Mouse (Mus musculus) cerebellum, adult 9-11 months (tissue): ENCODE results near the gene Muc20.

Experiments used
- DNase-seq: peaks from one replicate; pipeline ENCODE4 v3.0.0; 2022

Muc20 gene

DNA sequence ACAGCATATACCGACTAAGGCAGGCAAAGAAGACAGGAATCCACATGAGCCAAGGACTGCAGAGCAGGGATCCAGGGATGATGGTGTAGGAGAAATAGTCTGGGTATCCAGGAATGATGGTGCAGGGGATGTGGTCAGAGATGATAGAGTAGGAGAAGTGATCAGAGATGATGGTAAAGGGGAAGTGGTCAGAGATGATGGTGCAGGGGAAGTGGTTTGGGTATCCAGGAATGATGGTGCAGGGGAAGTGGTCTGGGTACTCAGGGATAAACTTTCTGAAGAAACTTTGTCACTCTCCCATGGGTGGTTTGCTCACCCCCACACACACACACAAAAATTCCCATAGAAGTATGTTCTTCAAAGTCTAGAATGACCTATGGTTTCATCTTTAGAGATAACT, 2.1 kb downstream of the Muc20 start:
- no peak for DNase-seq

DNA sequence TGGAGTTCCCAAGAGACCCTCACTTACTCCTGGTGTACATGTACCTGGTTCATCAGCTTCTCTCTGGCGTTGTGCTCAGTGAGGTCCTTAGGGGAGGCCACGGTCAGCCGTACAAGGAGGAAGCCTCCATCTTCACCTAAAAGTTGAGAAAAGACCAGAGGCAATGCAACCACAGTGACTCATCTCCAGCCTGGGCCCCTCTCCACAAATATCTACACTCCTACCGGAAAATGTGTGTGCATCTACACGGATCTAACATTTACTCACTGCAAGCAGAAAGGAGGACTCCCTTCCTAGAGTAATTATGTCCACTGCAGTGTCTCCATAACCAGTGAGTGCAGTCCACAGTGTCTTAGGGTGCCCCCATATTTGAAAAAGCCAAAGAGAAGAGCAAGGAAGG, 7.2 kb downstream of the Muc20 start:
- no peak for DNase-seq

DNA sequence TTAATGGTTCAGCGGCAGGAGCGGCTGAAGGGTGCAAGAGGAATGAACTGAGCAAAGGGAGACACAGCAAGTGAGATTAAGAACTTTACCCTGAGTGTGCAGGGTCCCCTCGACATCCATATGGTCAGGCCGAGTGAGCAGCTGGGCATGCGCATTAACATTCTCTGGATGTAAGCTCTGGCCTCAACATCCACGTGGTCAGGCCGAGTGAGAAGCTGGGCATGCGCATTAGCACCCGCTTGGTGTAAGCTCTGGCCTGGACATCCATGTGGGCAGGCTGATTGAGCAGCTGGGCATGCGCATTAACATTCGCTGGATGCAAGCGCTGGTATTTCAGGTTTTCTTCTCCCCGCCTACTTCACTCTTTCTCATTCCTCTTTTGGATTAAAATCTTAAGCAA, 12.4 kb downstream of the Muc20 start:
- no peak for DNase-seq

DNA sequence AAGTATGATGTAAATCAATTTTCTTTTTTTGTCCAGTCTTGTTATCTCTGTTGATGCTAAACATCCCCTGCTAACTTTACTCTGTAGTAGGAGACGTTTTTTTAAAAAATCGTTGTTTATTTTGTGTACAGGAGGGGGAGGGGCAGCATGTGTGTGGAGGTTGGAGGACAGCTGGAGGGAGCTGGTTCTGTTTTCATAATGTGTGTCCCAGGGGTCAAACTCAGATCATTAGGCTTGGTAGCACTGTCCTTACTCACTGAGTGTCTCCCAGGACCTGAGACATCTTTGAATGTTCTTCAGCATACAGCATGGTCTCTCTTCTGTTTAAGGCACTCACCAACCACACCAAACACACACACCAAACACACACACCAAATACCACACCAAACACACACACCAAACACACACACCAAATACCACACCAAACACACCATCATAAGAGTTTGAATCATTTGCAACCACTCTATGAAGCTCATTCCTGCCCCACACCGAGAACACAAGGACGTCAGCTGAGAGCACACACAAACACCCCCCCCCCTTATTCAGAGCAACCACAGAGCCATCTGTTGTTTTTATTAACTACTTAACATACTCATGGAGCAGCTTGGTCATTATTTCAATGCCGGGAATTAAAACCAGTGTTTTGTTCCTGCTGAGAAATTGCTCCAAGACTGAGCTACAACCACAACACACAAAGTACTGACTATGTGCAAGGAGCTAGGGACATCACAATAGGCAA, 13.7 kb downstream of the Muc20 start:
- DNase-seq, result no peak

DNA sequence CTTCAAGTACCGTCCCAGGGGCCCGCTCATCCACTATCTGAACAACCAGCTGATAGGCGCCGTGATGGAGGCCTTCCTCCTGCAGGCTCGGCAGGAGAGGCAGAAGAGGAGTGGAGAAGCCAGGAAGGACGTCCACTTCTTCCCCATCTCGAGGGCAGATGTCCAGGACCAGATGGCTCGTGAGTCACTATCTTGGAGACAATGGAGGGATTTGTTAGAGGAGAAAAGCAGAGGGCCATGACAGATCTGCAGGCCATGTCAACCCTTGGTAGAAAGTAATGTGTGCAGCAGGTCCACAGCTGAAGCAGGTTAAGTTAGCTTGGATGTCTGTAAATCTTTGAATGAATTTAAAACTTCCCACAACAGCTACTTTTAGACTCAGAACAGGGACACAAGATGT, 18.3 kb downstream of the Muc20 start:
- peak; percentile 5 for DNase-seq

DNA sequence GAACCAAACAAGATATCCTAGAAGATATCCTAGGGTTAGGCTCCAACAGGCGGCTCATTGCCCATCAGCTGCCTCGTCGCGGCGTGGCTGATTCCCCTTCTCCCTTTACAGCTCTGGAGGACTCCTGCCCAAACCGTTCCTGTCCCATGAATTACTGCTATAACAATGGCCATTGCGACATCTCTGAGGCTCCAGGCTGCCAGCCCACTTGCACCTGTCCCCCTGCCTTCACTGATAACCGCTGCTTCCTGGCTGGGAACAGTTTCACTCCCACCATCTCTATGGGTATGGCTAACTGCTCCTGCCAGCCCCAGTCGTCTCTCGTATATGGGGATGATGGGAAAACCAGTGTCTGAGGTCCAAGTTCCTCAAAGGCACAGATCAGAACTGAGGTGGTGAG, 20.6 kb downstream of the Muc20 start:
- no peak for DNase-seq

DNA sequence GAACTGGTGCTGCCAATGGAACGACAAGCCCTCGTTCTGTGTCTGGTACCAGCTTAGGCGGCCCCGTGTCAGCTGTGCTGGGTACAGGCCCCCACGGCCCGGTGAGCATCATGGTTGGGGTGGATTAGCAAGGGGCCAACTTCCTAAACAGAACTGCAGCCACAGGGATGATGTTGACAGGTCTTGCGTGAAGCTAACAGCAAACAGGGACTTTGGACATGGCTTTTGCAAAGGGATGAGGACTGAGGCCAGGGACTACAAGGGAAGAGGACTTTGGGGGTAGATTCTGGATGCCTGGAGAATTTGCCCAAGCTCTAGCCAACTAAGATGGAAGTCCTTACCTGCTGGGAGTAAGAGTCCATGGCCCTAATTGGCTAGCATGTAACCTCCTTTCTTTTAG, 30.3 kb downstream of the Muc20 start:
- DNase-seq, result no peak

DNA sequence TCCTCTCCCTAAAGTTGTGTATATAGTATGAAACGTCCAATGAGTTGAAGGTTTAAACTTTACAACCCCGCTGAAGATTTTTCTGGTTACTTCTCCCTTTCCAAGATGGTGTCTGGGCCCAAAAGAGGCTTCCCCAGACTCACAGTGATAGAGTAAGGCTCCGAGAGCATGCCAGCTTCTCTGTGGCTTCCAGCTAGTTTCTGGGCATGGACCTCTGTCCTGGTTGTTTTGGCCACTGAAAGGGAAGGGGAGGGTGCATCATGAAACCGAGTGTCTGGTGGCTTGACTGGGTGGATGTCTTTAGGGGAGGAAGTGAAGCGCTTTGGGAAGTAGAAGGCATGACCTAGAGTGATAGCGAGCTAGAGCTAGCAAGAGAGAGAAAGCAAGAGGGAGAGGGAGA, 32.3 kb downstream of the Muc20 start:
- DNase-seq, result no peak

DNA sequence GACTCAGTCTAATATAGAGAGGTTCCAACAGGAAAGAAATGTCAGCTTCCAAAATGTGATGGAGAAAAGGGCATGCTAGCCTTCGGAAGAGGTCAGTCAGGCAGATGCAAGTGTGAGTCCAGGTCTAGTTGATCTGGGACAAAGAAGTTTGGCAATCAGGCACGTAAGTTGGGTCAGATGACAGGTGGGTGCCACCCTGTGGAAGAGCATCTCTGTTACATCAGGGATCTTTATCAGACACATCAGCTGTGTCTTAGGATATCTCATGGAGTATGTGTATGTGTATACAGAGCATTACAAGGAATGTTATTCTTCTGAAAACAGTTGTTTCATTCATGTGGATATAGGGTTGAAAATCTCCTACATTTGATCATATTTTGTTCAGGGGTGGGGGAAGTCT, 32.7 kb downstream of the Muc20 start:
- no peak for DNase-seq

DNA sequence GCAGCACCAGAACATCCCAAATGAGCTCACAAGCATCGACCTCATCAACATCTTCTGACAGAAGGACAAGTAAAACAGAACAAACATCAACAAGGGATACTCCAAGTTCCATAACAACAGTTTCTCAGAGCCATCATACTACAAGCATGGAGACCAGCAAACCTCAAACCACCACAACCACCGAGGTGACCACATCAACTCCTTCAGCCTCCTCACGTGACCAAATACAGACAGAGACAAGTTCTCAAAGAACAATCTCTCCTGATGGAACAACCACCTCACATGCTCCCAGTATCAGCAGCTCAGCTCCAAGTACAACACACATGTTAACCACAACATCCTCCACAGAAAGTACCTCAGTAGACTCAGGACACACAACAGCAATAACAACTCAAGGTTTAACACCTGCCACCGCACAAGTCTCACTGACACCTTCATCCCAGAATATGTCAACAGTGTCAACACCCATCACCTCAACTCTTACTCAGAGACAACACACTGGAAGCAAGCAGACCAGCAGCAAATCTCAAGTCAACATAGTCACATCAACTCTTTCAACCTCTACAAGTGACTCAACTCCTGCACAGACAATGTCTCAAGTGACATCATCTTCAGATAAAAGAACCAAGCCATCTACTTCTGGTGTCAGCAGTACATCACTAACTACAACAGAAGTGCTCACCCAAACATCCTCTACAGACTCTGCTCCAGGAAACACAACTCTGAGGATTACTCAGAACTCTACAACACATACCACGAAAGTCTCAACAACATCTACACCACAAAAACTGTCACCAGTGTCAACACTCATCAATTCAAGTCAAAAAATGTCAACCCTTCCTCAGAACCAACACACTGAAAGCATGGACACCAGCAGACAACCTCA, 46.8 kb downstream of the Muc20 start:
- DNase-seq, result no peak

DNA sequence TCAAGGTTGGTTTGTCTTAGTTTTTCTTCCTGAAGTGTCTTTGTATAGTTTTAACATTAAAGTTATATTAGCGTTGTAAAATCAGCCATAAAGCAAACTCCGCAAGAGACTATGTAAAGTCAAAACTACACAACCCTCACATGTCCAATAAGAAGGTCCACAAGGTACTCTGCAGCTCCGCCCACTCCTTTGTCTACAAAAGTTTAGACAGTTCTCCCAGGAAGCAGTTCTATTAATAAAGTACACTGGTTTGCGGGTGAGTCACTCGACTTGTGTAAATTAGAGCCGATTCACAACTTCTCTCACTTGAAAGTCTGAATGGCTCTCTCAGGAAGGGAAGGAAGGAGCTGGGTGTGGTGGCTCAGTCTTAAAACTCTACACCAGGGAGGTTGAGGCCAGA, 51.4 kb downstream of the Muc20 start:
- DNase-seq, result no peak

DNA sequence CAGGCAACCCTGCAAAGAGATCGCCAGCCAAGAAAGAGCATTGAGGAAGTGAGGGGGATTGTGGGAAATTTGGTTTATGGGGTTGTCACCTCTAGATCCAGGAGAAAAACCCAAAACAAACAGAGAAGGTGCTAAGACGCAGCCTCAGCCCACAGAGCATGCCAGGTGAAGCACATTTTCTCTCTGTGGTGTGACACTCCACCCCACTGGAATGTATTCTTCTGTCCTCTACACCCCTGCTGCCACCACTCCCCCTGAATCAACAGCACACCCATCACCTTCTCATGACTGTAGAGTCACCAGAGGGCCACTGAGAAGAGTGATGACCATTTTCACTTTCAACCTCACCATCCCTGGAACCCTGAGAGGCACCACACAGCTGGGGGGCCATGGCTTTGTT, 54.5 kb downstream of the Muc20 start:
- no peak for DNase-seq

DNA sequence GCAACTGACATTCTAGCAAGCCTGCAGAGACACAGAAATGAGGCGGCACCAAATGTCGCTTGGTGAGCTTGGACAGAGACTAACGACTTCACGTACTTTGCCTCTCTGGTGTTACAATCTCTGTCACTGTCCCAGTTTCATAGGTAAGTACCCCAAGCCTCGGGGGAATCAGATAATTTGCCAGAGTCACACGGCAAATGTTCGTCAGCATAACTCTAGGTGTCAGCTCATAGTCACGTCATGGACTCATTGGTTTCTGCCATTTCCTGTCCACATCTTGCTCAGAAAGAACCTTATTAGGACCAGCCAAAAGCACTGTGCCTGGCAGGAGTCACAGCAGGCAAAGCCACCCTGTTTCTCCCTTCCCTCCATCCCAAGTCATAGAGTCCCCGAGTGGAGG, 55.9 kb downstream of the Muc20 start:
- no peak for DNase-seq

DNA sequence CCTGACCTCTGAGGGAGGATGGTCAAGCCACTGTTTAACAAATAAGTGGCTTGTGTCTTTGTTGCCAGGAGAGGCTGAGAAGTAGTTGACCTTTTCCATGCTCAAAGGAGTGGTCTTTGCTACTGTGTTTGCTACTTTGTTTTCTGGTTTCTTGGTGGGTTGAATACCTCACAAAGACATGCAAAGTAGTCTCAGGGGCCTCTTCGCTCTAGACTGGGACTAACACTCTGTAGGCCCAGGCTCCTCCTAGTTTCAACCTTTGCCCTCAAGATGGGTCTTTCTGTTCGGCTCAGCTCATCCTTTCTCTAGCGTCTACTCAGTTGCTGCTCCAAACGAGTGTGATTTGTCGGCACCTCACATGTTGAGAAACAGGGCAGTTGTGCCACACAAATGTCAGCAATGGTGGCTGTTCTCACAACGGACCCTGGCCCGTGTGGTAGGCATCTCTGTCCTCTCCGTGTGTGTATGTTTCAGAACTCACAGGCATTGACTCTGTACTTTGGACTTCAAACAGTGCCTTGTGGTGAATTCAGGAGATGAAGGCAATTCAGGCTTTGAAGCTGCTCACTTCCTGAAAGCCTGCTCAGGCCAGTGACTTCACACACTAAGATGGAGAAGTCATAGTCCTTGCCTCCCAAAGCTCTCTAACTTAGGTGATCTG, 57.1 kb downstream of the Muc20 start:
- DNase-seq, result no peak

DNA sequence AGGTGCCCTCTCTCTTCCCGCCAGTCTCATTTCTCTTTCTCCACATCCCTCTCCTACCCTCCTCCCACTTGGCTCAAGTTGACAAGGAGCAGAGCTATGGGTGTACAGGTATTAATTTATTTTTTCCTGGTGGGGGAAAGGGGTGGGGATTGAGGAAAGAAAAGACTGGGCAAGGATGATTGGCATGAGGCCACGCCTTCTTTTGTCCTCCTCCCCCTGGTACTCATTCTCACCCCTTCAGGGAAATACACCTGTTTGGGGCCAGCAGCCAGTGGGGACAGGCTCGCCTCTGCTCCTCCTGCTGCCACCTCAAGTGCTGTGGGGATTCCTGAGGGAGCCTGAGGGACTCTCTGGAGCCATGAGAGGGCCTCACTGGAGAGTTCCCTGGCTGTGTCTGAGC, 61.2 kb downstream of the Muc20 start:
- no peak for DNase-seq

DNA sequence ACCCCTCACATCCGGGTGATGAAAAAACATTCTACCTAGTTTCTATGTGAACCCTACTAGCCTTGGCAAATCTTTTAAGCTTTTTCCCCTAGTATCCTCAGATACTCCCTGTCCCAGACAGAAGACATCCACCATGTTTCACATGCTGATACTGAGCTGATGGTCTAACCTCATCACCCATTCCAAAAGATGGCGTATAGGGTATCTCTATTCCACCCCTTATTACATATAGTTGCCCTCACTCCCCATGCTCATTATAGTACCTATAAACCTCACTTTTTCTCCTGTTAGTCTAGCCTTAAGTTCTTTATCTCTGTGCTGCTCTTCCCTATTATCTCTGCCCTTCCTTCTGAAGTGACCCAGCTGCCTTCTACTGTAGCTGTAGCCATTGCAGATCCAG, 61.6 kb downstream of the Muc20 start, which contains the start of gene Muc4:
TSS of gene Muc4 (plus strand) at position 301 of the 400 bp plus-strand sequence.
- no peak for DNase-seq

DNA sequence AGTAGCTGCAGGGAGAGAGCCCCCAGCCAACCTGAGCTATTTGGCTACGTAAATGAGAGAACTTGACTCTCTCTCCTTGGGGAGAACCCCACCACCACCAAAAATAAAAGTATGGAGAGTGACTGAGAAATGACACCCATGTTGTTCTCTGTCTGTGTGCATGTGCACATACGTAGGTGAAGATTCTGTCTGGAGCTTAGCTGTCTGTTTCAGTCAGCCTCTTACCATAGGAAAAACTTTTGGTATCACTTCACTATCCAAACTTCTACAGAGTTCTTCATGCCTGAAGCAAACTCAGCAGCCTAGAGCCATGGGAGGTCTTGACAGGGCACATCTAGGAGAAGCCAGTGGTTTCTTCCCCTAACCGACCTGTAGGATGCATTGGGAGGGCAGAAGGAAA, 64.0 kb downstream of the Muc20 start:
- DNase-seq, result no peak

DNA sequence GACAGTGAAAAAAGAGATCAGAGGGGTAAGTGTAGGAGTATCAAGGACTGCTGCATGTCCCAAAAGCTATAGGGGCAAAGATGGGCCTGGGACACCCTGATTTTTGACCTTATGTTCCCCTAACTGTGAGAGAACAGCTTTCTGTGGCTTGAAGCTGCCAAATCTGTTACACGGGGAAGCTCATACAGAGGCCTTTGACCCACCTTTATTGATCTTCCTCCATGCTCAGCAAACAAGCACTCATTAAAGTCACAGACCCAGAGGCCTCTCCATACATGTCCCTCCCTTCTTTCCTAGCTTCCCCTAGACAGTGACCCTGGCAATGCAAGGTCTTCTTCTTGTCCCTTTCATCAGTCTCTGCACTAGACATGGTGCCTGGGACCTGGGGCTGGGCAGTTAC, 68.5 kb downstream of the Muc20 start:
- no peak for DNase-seq

DNA sequence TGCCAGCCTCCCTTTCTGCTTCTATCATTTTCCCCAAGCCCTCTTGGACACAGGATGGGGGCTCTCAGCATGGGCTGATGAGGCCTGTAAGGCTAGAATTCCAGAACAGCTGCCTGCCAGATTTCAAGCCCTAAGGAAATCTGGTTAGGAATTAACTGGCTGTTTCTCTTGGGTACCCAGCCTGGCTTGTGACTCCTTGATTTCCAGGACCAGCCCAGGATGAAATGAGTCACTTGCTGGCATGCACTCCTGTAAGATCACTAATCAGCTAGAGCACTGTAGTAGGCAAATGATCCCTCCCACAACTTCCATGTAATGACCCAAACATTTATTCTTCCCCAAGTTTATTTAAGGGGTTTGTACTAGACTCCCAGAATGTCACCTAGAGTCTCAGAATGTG, 69.0 kb downstream of the Muc20 start:
- no peak for DNase-seq
